Mouse (Mus musculus): ENCODE data around the gene Pts.

DNA sequence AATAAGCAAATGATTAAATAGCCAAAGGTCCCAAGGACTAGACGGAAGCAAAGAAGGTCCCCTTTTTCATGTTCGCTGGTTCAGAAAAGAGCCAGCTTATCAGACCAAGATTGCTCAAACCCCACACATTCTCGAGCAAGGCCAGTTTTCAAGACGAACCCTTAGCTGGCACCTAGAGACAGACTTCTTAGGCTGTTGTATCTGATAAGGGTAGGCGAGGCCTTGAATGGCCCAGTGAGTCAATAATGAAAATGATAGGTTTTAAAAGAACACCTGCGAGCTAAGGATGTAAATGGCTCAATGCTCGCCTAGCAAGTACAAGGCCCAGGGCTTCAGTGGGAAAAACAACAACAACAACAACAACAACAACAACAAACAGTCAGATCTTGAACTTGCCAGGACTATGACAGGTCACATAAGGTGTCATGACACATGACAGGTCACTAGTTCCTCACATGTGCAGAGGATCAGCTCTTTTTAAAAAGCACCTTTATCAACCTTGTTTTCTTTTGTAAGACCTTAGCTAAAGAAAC is 8.1 kb upstream of the Pts start:
- no peak for TF ChIP-seq CTCF (IDR thresholded peaks at IDR 0.05; ENCODE audit: borderline replicate concordance, insufficient read depth, low read length)
- no peak for TF ChIP-seq POLR2A (IDR thresholded peaks at IDR 0.05; ENCODE audit: low read depth, low read length)

Data from embryonic fibroblast, embryonic 13.5 days (primary cell).